Mouse (Mus musculus): Measurements from ENCODE around the gene Bmp7. TPM values are rescaled to one million over a fixed set of nuclear protein-coding genes. Genes with fewer than 3 reads are reported as not detected.

Bmp7 gene
- polyA plus RNA-seq, 1 experiment, result 25.3 TPM

DNA sequence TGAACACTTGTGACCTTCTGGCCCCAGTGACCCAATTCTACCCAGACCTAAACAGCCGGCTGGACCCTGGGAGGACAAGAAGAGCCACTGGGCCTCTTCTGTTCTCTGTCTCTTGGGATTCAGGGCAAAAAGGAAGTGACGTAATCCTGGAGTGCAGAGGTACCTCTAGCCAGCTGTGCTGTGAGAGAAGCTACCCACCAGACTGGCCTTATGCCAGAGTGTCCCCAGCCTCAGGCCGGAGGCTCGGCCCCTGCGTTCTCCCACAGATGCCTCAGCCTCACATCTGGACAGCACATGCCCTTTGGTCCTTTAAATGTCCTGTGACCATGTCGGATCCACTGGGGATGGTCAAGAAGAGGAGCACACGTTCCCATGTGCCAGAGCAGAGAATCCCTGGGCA, 54.3 kb downstream of the Bmp7 start:
- DNase-seq, result no peak

DNA sequence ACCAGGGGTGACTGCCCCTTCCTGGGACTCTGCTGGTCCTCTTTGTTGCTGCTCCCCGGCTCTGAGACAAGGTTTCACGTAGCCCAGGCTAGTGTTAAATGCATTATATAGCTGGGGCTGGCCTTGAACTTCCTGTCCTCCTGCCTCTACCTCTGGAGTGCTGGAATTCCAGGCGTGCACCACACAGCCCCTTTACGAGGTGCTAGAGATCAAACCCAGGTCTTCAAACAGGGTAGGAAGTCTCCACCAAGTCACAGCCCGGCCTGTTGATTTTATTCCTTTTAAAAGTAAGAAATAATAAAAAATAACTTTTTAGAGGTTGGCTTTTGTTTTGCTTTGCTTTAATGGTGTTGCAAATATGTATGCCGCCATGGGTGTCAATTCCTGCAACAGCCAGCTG, 55.5 kb downstream of the Bmp7 start:
- no peak for DNase-seq
- H3K4me1 ChIP-seq (replicated peaks; ENCODE audit: control insufficient read depth, insufficient read depth, low read length), result no peaks in the 10 kb centered on the region
- no peaks in the 10 kb centered on the region for H3K27me3 ChIP-seq (ENCODE audit: control insufficient read depth, insufficient read depth, low read length)
- no peak overlapping the region for H3K4me3 ChIP-seq (ENCODE audit: control insufficient read depth, insufficient read depth, low read length)
- H3K36me3 ChIP-seq (ENCODE audit: control insufficient read depth, insufficient read depth, low read length), result no peaks in the 10 kb centered on the region
- WGBS, result 96% methylated on average over 6 of the region's 6 CpGs
- no peak overlapping the region for H3K27ac ChIP-seq (ENCODE audit: control insufficient read depth, insufficient read depth, low read length)
- TF ChIP-seq CTCF (IDR thresholded peaks at IDR 0.05; ENCODE audit: borderline replicate concordance, control insufficient read depth, extremely low read depth, insufficient read depth, low read length, poor library complexity) (no peak), POLR2A (IDR thresholded peaks at IDR 0.05; ENCODE audit: control insufficient read depth, extremely low read depth, insufficient read depth, low read length, poor library complexity) (no peak)

More for the DNA sequence above, 54.3 kb downstream of the Bmp7 start:
- TF ChIP-seq CTCF (IDR thresholded peaks at IDR 0.05; ENCODE audit: borderline replicate concordance, control insufficient read depth, extremely low read depth, insufficient read depth, low read length, poor library complexity) (no peak), POLR2A (IDR thresholded peaks at IDR 0.05; ENCODE audit: control insufficient read depth, extremely low read depth, insufficient read depth, low read length, poor library complexity) (no peak)
- Histone ChIP-seq H3K27me3 (ENCODE audit: control insufficient read depth, insufficient read depth, low read length) (no peaks in the 10 kb centered on the region), H3K36me3 (ENCODE audit: control insufficient read depth, insufficient read depth, low read length) (no peaks in the 10 kb centered on the region), H3K4me1 (replicated peaks; ENCODE audit: control insufficient read depth, insufficient read depth, low read length) (no peaks in the 10 kb centered on the region), H3K4me3 (ENCODE audit: control insufficient read depth, insufficient read depth, low read length) (no peak overlapping the region), H3K27ac (ENCODE audit: control insufficient read depth, insufficient read depth, low read length) (no peak overlapping the region)
- WGBS, result 89% methylated on average over 7 of the region's 7 CpGs

DNA sequence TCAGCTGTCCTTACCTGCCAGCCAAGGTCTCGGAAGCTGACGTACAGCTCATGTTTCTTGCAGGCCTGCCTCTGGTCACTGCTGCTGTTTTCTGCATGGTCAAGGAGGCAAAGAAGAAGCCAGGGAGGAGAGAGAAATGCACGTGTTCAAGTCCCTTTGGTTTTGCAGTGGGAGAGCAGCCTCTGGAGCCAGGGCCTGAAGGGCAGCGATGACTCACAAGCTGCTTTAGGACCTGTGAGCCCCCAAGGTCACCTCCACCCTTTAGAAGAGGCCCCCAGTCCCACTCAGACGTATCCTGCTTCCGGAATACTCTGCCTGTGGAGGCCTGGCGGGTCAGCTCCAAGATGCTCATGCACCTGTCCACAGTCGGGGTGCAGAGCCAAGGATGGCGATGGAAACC, 64.9 kb downstream of the Bmp7 start:
- no peak overlapping the region for H3K27ac ChIP-seq (ENCODE audit: control insufficient read depth, insufficient read depth, low read length)
- H3K4me3 ChIP-seq (ENCODE audit: control insufficient read depth, insufficient read depth, low read length), result no peak overlapping the region
- WGBS, result 95% methylated on average over 9 of the region's 9 CpGs
- no peaks in the 10 kb centered on the region for H3K27me3 ChIP-seq (ENCODE audit: control insufficient read depth, insufficient read depth, low read length)
- TF ChIP-seq CTCF (IDR thresholded peaks at IDR 0.05; ENCODE audit: borderline replicate concordance, control insufficient read depth, extremely low read depth, insufficient read depth, low read length, poor library complexity) (no peak), POLR2A (IDR thresholded peaks at IDR 0.05; ENCODE audit: control insufficient read depth, extremely low read depth, insufficient read depth, low read length, poor library complexity) (no peak)
- H3K4me1 ChIP-seq (replicated peaks; ENCODE audit: control insufficient read depth, insufficient read depth, low read length), result no peaks in the 10 kb centered on the region
- no peak for DNase-seq
- no peaks in the 10 kb centered on the region for H3K36me3 ChIP-seq (ENCODE audit: control insufficient read depth, insufficient read depth, low read length)

DNA sequence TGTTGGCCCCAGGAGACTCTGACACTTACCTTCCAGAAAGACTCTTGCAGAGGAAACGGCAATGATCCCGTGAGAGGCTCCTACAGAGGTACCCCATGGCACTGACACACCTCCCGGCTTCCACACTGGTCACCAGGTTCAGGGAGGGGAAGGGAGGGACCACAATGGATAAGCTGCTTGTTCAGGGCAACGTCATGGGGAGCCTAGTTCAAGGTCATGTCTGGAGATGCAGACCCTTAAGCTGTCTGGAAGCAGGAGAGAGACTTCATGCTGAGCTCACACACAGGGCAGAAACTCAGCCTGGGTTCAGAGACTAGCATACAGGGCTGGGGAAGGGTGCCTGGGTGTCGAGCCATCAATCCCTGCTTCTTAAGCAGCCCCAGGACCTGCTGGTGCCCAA, 73.8 kb downstream of the Bmp7 start:
- WGBS, result 83% methylated on average over 5 of the region's 5 CpGs
- no peak overlapping the region for H3K27ac ChIP-seq (ENCODE audit: control insufficient read depth, insufficient read depth, low read length)
- H3K4me1 ChIP-seq (replicated peaks; ENCODE audit: control insufficient read depth, insufficient read depth, low read length), result no peaks in the 10 kb centered on the region
- TF ChIP-seq CTCF (IDR thresholded peaks at IDR 0.05; ENCODE audit: borderline replicate concordance, control insufficient read depth, extremely low read depth, insufficient read depth, low read length, poor library complexity) (no peak), POLR2A (IDR thresholded peaks at IDR 0.05; ENCODE audit: control insufficient read depth, extremely low read depth, insufficient read depth, low read length, poor library complexity) (no peak)
- H3K4me3 ChIP-seq (ENCODE audit: control insufficient read depth, insufficient read depth, low read length), result no peak overlapping the region
- no peak for DNase-seq
- no peaks in the 10 kb centered on the region for H3K27me3 ChIP-seq (ENCODE audit: control insufficient read depth, insufficient read depth, low read length)
- no peaks in the 10 kb centered on the region for H3K36me3 ChIP-seq (ENCODE audit: control insufficient read depth, insufficient read depth, low read length)

DNA sequence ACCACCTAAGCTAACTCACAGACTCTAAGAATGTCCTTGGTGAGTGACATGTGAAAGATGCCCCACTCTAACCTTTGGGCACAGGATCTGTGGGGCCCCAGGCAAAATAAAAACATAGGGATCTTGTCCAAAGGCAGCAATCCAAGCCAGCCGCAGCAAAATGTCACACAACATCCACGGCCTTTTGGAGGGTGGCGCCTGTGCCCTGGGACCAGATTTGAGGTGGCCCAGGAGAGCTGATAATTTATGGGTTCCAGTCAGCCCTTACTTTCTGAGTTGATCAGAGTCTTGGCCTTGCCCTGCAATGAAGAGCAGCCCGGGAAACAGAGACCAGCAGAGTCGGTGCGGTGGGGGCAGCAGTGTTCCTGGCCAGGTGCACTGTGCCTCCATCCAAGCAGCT, 75.0 kb downstream of the Bmp7 start:
- Histone ChIP-seq H3K4me1 (replicated peaks; ENCODE audit: control insufficient read depth, insufficient read depth, low read length) (peaks cover under 1% of the 10 kb centered on the region; the same call in 1 of the 2 replicates), H3K27me3 (ENCODE audit: control insufficient read depth, insufficient read depth, low read length) (no peaks in the 10 kb centered on the region), H3K36me3 (ENCODE audit: control insufficient read depth, insufficient read depth, low read length) (no peaks in the 10 kb centered on the region), H3K4me3 (ENCODE audit: control insufficient read depth, insufficient read depth, low read length) (no peak overlapping the region), H3K27ac (ENCODE audit: control insufficient read depth, insufficient read depth, low read length) (no peak overlapping the region)
- TF ChIP-seq CTCF (IDR thresholded peaks at IDR 0.05; ENCODE audit: borderline replicate concordance, control insufficient read depth, extremely low read depth, insufficient read depth, low read length, poor library complexity) (no peak), POLR2A (IDR thresholded peaks at IDR 0.05; ENCODE audit: control insufficient read depth, extremely low read depth, insufficient read depth, low read length, poor library complexity) (no peak)
- 95% methylated on average over 6 of the region's 6 CpGs for WGBS
- no peak for DNase-seq

DNA sequence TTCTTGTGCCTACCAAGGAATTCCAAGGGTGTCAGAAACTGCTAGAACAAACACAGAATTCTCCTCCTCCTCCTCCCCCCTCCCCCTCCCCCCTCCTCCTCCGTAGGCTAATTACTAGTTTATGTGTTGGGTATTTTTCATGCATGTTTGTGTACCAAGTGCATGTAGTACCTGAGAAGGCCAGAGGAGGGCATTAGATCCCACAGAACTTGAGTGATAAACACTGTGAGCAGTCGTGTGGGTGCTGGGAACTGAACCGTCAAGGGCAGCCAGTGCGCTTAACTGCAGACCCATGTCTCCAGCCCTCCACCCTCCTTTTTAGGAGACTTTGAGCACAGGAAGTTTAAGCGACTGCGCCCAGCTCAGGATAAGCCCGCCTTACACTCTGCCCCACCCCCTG, 75.6 kb downstream of the Bmp7 start:
- TF ChIP-seq CTCF (IDR thresholded peaks at IDR 0.05; ENCODE audit: borderline replicate concordance, control insufficient read depth, extremely low read depth, insufficient read depth, low read length, poor library complexity), result no peak
- TF ChIP-seq POLR2A (IDR thresholded peaks at IDR 0.05; ENCODE audit: control insufficient read depth, extremely low read depth, insufficient read depth, low read length, poor library complexity), result no peak
- H3K27me3 ChIP-seq (ENCODE audit: control insufficient read depth, insufficient read depth, low read length), result no peaks in the 10 kb centered on the region

DNA sequence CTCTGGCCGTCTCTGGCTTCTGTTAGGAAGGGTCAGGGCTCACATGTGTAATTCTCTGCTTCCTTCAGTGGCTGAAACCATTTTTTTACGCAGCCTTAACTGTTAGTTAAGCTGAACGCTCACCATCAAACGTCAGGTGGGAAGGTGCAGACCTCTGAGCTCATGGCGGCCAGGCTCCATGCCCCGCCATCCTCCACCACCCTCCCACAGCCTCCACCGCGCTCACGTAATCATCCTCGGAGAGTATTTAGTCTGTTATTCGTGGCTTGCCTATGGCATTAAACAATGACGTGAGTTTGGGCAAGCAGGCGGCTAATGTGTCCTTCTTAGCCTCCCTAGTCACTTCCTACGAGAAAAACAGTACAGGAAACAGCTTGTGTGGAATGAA, 76.7 kb downstream of the Bmp7 start:
- Histone ChIP-seq H3K27me3 (ENCODE audit: control insufficient read depth, insufficient read depth, low read length) (no peaks in the 10 kb centered on the region), H3K4me1 (replicated peaks; ENCODE audit: control insufficient read depth, insufficient read depth, low read length) (peaks cover 6% of the 10 kb centered on the region; the same call in 1 of the 2 replicates), H3K27ac (ENCODE audit: control insufficient read depth, insufficient read depth, low read length) (no peak overlapping the region), H3K36me3 (ENCODE audit: control insufficient read depth, insufficient read depth, low read length) (no peaks in the 10 kb centered on the region), H3K4me3 (ENCODE audit: control insufficient read depth, insufficient read depth, low read length) (no peak overlapping the region)
- WGBS, result 67% methylated on average over 14 of the region's 14 CpGs
- DNase-seq, result no peak
- no peak for TF ChIP-seq POLR2A (IDR thresholded peaks at IDR 0.05; ENCODE audit: control insufficient read depth, extremely low read depth, insufficient read depth, low read length, poor library complexity)

More for the DNA sequence above, 75.6 kb downstream of the Bmp7 start:
- WGBS, result 91% methylated on average over 7 of the region's 7 CpGs
- no peaks in the 10 kb centered on the region for H3K36me3 ChIP-seq (ENCODE audit: control insufficient read depth, insufficient read depth, low read length)
- H3K4me3 ChIP-seq (ENCODE audit: control insufficient read depth, insufficient read depth, low read length), result no peak overlapping the region
- H3K4me1 ChIP-seq (replicated peaks; ENCODE audit: control insufficient read depth, insufficient read depth, low read length), result peaks cover 6% of the 10 kb centered on the region; the same call in 1 of the 2 replicates
- no peak overlapping the region for H3K27ac ChIP-seq (ENCODE audit: control insufficient read depth, insufficient read depth, low read length)
- no peak for DNase-seq
